Mouse (Mus musculus): ENCODE data around the gene Mpg. TPM values are rescaled to one million over a fixed set of nuclear protein-coding genes. Genes with fewer than 3 reads are reported as not detected.

The Mpg gene
- polyA plus RNA-seq, 1 experiment from 2014 or later: 29.6 TPM

GRCm38 (mm10) chr11:32189434-32189833 is 36.9 kb upstream of the Mpg start:
- H3K9ac ChIP-seq (replicated peaks; ENCODE audit: low read length): no peak overlapping the region
- H3K9me3 ChIP-seq (replicated peaks; ENCODE audit: control insufficient read depth, low read length): no peaks in the 10 kb centered on the region
- no peak overlapping the region for H3K4me2 ChIP-seq (ENCODE audit: low read depth, low read length)
- no peaks in the 10 kb centered on the region; the same call in 1 of the 2 replicates for H3K4me1 ChIP-seq (ENCODE audit: control insufficient read depth, insufficient read depth, low read length)
- H3K27ac ChIP-seq (replicated peaks; ENCODE audit: low read depth, low read length): no peak overlapping the region
- no peaks in the 10 kb centered on the region for H3K27me3 ChIP-seq (ENCODE audit: control insufficient read depth, insufficient read depth, low read length)
- 66% methylated on average over 5 of the region's 5 CpGs for WGBS
- ATAC-seq (replicated peaks; ENCODE audit: insufficient number of reproducible peaks, low FRiP score, low TSS enrichment, low read depth) (no peak), DNase-seq (ENCODE audit: low spot score) (no peak)
- H3K4me3 ChIP-seq (ENCODE audit: low read depth, low read length): no peak overlapping the region
- H3K36me3 ChIP-seq (replicated peaks; ENCODE audit: control insufficient read depth, insufficient read depth, low read depth, low read length): no peaks in the 10 kb centered on the region

- Histone ChIP-seq H3K27me3 (ENCODE audit: control insufficient read depth, insufficient read depth, low read length) (no peaks in the 10 kb centered on the region), H3K9me3 (replicated peaks; ENCODE audit: control insufficient read depth, low read length) (no peaks in the 10 kb centered on the region), H3K4me3 (ENCODE audit: low read depth, low read length) (no peak overlapping the region), H3K4me2 (ENCODE audit: low read depth, low read length) (no peak overlapping the region), H3K9ac (replicated peaks; ENCODE audit: low read length) (no peak overlapping the region), H3K27ac (replicated peaks; ENCODE audit: low read depth, low read length) (no peak overlapping the region), H3K36me3 (replicated peaks; ENCODE audit: control insufficient read depth, insufficient read depth, low read depth, low read length) (no peaks in the 10 kb centered on the region), H3K4me1 (ENCODE audit: control insufficient read depth, insufficient read depth, low read length) (no peaks in the 10 kb centered on the region; the same call in 1 of the 2 replicates)
- WGBS: 83% methylated on average over 9 of the region's 9 CpGs
- DNase-seq (ENCODE audit: low spot score) (no peak), ATAC-seq (replicated peaks; ENCODE audit: insufficient number of reproducible peaks, low FRiP score, low TSS enrichment, low read depth) (no peak)
Observed at GRCm38 (mm10) chr11:32190119-32190518, 36.2 kb upstream of the Mpg start.

- Histone ChIP-seq H3K27ac (replicated peaks; ENCODE audit: low read depth, low read length) (no peak overlapping the region), H3K36me3 (replicated peaks; ENCODE audit: control insufficient read depth, insufficient read depth, low read depth, low read length) (no peaks in the 10 kb centered on the region), H3K9ac (replicated peaks; ENCODE audit: low read length) (no peak overlapping the region), H3K4me1 (ENCODE audit: control insufficient read depth, insufficient read depth, low read length) (no peaks in the 10 kb centered on the region; the same call in 1 of the 2 replicates), H3K4me2 (ENCODE audit: low read depth, low read length) (no peak overlapping the region), H3K4me3 (ENCODE audit: low read depth, low read length) (no peak overlapping the region), H3K9me3 (replicated peaks; ENCODE audit: control insufficient read depth, low read length) (no peaks in the 10 kb centered on the region), H3K27me3 (ENCODE audit: control insufficient read depth, insufficient read depth, low read length) (no peaks in the 10 kb centered on the region)
- no peak for DNase-seq (ENCODE audit: low spot score)
- ATAC-seq (replicated peaks; ENCODE audit: insufficient number of reproducible peaks, low FRiP score, low TSS enrichment, low read depth): no peak
- WGBS: 81% methylated on average over 13 of the region's 13 CpGs
Observed at GRCm38 (mm10) chr11:32190603-32191110, 35.6 kb upstream of the Mpg start.

- no peak overlapping the region for H3K4me2 ChIP-seq (ENCODE audit: low read depth, low read length)
- no peak for ATAC-seq (replicated peaks; ENCODE audit: insufficient number of reproducible peaks, low FRiP score, low TSS enrichment, low read depth)
- H3K27me3 ChIP-seq (ENCODE audit: control insufficient read depth, insufficient read depth, low read length): no peaks in the 10 kb centered on the region
- no peak overlapping the region for H3K4me3 ChIP-seq (ENCODE audit: low read depth, low read length)
- H3K4me1 ChIP-seq (ENCODE audit: control insufficient read depth, insufficient read depth, low read length): no peaks in the 10 kb centered on the region; the same call in 1 of the 2 replicates
- 93% methylated on average over 10 of the region's 10 CpGs for WGBS
- DNase-seq (ENCODE audit: low spot score): no peak
- H3K9me3 ChIP-seq (replicated peaks; ENCODE audit: control insufficient read depth, low read length): no peaks in the 10 kb centered on the region
- H3K9ac ChIP-seq (replicated peaks; ENCODE audit: low read length): no peak overlapping the region
- no peaks in the 10 kb centered on the region for H3K36me3 ChIP-seq (replicated peaks; ENCODE audit: control insufficient read depth, insufficient read depth, low read depth, low read length)
- no peak overlapping the region for H3K27ac ChIP-seq (replicated peaks; ENCODE audit: low read depth, low read length)
Observed at GRCm38 (mm10) chr11:32193156-32193555, 33.1 kb upstream of the Mpg start.

- H3K9ac ChIP-seq (replicated peaks; ENCODE audit: low read length): no peak overlapping the region
- H3K4me3 ChIP-seq (ENCODE audit: low read depth, low read length): no peak overlapping the region
- H3K4me2 ChIP-seq (ENCODE audit: low read depth, low read length): no peak overlapping the region
- no peak for ATAC-seq (replicated peaks; ENCODE audit: insufficient number of reproducible peaks, low FRiP score, low TSS enrichment, low read depth)
- no peaks in the 10 kb centered on the region for H3K9me3 ChIP-seq (replicated peaks; ENCODE audit: control insufficient read depth, low read length)
- no peaks in the 10 kb centered on the region for H3K36me3 ChIP-seq (replicated peaks; ENCODE audit: control insufficient read depth, insufficient read depth, low read depth, low read length)
- H3K4me1 ChIP-seq (ENCODE audit: control insufficient read depth, insufficient read depth, low read length): no peaks in the 10 kb centered on the region; the same call in 1 of the 2 replicates
- no peaks in the 10 kb centered on the region for H3K27me3 ChIP-seq (ENCODE audit: control insufficient read depth, insufficient read depth, low read length)
- WGBS: 70% methylated on average over 10 of the region's 10 CpGs
- no peak for DNase-seq (ENCODE audit: low spot score)
- H3K27ac ChIP-seq (replicated peaks; ENCODE audit: low read depth, low read length): no peak overlapping the region
Observed at GRCm38 (mm10) chr11:32194086-32194485, 32.2 kb upstream of the Mpg start.

- 89% methylated on average over 5 of the region's 5 CpGs for WGBS
- H3K27ac ChIP-seq (replicated peaks; ENCODE audit: low read depth, low read length): no peak overlapping the region
Observed at GRCm38 (mm10) chr11:32194626-32195025, 31.7 kb upstream of the Mpg start.

GRCm38 (mm10) chr11:32195867-32196540 is 30.3 kb upstream of the Mpg start:
- H3K9me3 ChIP-seq (replicated peaks; ENCODE audit: control insufficient read depth, low read length): no peaks in the 10 kb centered on the region
- no peak overlapping the region for H3K4me2 ChIP-seq (ENCODE audit: low read depth, low read length)
- no peak for ATAC-seq (replicated peaks; ENCODE audit: insufficient number of reproducible peaks, low FRiP score, low TSS enrichment, low read depth)
- WGBS: 20% methylated on average over 11 of the region's 11 CpGs
- no peaks in the 10 kb centered on the region; the same call in 1 of the 2 replicates for H3K4me1 ChIP-seq (ENCODE audit: control insufficient read depth, insufficient read depth, low read length)
- no peak overlapping the region for H3K4me3 ChIP-seq (ENCODE audit: low read depth, low read length)
- H3K27ac ChIP-seq (replicated peaks; ENCODE audit: low read depth, low read length): no peak overlapping the region
- no peaks in the 10 kb centered on the region for H3K36me3 ChIP-seq (replicated peaks; ENCODE audit: control insufficient read depth, insufficient read depth, low read depth, low read length)
- H3K27me3 ChIP-seq (ENCODE audit: control insufficient read depth, insufficient read depth, low read length): no peaks in the 10 kb centered on the region
- no peak for DNase-seq (ENCODE audit: low spot score)
- H3K9ac ChIP-seq (replicated peaks; ENCODE audit: low read length): no peak overlapping the region

More at GRCm38 (mm10) chr11:32194626-32195025, 31.7 kb upstream of the Mpg start:
- Histone ChIP-seq H3K36me3 (replicated peaks; ENCODE audit: control insufficient read depth, insufficient read depth, low read depth, low read length) (no peaks in the 10 kb centered on the region), H3K4me2 (ENCODE audit: low read depth, low read length) (no peak overlapping the region), H3K9ac (replicated peaks; ENCODE audit: low read length) (no peak overlapping the region), H3K9me3 (replicated peaks; ENCODE audit: control insufficient read depth, low read length) (no peaks in the 10 kb centered on the region), H3K4me3 (ENCODE audit: low read depth, low read length) (no peak overlapping the region), H3K4me1 (ENCODE audit: control insufficient read depth, insufficient read depth, low read length) (no peaks in the 10 kb centered on the region; the same call in 1 of the 2 replicates), H3K27me3 (ENCODE audit: control insufficient read depth, insufficient read depth, low read length) (no peaks in the 10 kb centered on the region)
- DNase-seq (ENCODE audit: low spot score) (no peak), ATAC-seq (replicated peaks; ENCODE audit: insufficient number of reproducible peaks, low FRiP score, low TSS enrichment, low read depth) (no peak)

GRCm38 (mm10) chr11:32196727-32197126 is 29.6 kb upstream of the Mpg start:
- H3K4me1 ChIP-seq (ENCODE audit: control insufficient read depth, insufficient read depth, low read length): no peaks in the 10 kb centered on the region; the same call in 1 of the 2 replicates
- no peak overlapping the region for H3K27ac ChIP-seq (replicated peaks; ENCODE audit: low read depth, low read length)

More at GRCm38 (mm10) chr11:32196727-32197126, 29.6 kb upstream of the Mpg start:
- Histone ChIP-seq H3K9me3 (replicated peaks; ENCODE audit: control insufficient read depth, low read length) (no peaks in the 10 kb centered on the region), H3K36me3 (replicated peaks; ENCODE audit: control insufficient read depth, insufficient read depth, low read depth, low read length) (no peaks in the 10 kb centered on the region), H3K9ac (replicated peaks; ENCODE audit: low read length) (no peak overlapping the region), H3K27me3 (ENCODE audit: control insufficient read depth, insufficient read depth, low read length) (no peaks in the 10 kb centered on the region), H3K4me2 (ENCODE audit: low read depth, low read length) (no peak overlapping the region), H3K4me3 (ENCODE audit: low read depth, low read length) (no peak overlapping the region)
- 77% methylated on average over 6 of the region's 6 CpGs for WGBS
- DNase-seq (ENCODE audit: low spot score) (no peak), ATAC-seq (replicated peaks; ENCODE audit: insufficient number of reproducible peaks, low FRiP score, low TSS enrichment, low read depth) (no peak)
